Mouse (Mus musculus) limb, embryonic 10.5 days (tissue): ENCODE data around the gene Anxa10. TPM values are rescaled to one million over a fixed set of nuclear protein-coding genes. Genes with fewer than 3 reads are reported as not detected.

Experiments used
- polyA plus RNA-seq: library from polyadenylated mRNA; unstranded; fragments of >200 nt; fragmentation: Nextera tagmentation; extraction: Ambion mirVana; gene quantifications from 2 replicates; pipeline ENCODE4 v1.2.1, GENCODE M21; 2016

Gene Anxa10
- polyA plus RNA-seq, 1 experiment from 2014 or later, result not detected

Other genes starting within 250 kb of the Anxa10 start
- gene Palld, start 220.5 kb downstream of the Anxa10 start, polyA plus RNA-seq, result 37.9 and 71.1 TPM in 2 replicates
- gene Ddx60, start 195.1 kb downstream of the Anxa10 start, polyA plus RNA-seq, result not detected in 2 replicates